Mouse (Mus musculus) heart, embryonic 10.5 days (tissue): ENCODE data around the gene Gm42906. TPM values are rescaled to one million over a fixed set of nuclear protein-coding genes. Genes with fewer than 3 reads are reported as not detected.

Experiments used
- DNase-seq: peaks from one replicate; pipeline ENCODE4 v3.0.0-alpha.2; 2017; ENCODE audit warnings: low spot score
- H3K27ac ChIP-seq: fragments of 300-500 bp; sonication (generic); 2 replicates; pipeline ENCODE4 v1.5.1; 2016; ENCODE audit warnings: mild to moderate bottlenecking
- H3K27me3 ChIP-seq: fragments of 300-500 bp; sonication (generic); 2 replicates; pipeline ENCODE4 v1.6.1; 2016; ENCODE audit warnings: mild to moderate bottlenecking; ENCODE audit not compliant: poor library complexity, insufficient read depth, severe bottlenecking
- H3K36me3 ChIP-seq: fragments of 300-500 bp; sonication (generic); 2 replicates; pipeline ENCODE4 v1.6.1; 2016; ENCODE audit warnings: mild to moderate bottlenecking, moderate library complexity
- H3K4me1 ChIP-seq: fragments of 300-500 bp; sonication (generic); 2 replicates; pipeline ENCODE4 v1.6.1; 2016; ENCODE audit warnings: mild to moderate bottlenecking
- H3K4me3 ChIP-seq: fragments of 300-500 bp; sonication (generic); 2 replicates; pipeline ENCODE4 v1.5.1; 2016; ENCODE audit warnings: mild to moderate bottlenecking, moderate library complexity
- H3K9me3 ChIP-seq: fragments of 300-500 bp; sonication (generic); 2 replicates; pipeline ENCODE4 v1.6.1; 2016; ENCODE audit warnings: mild to moderate bottlenecking, moderate library complexity
- WGBS: fragments of 180-500 bp; shearing (Covaris S2); methylation state at CpG from one replicate; pipeline ENCODE4 v1.1.7; 2016; 5-methylcytosine and 5-hydroxymethylcytosine counted together
- polyA plus RNA-seq: library from polyadenylated mRNA; unstranded; fragments of >200 nt; fragmentation: Nextera tagmentation; extraction: Ambion mirVana; gene quantifications from 2 replicates; pipeline ENCODE4 v1.2.1, GENCODE M21; 2016

Gm42906 gene
- polyA plus RNA-seq, 1 experiment from 2014 or later: not detected

- H3K36me3 ChIP-seq: no peaks in the 10 kb centered on the region
- WGBS: 69% methylated on average over 6 of the region's 6 CpGs
- no peaks in the 10 kb centered on the region for H3K27me3 ChIP-seq
These were observed 338.8 kb downstream of the Gm42906 start for GRCm38 (mm10) chr5:151089201-151089600.

DNA sequence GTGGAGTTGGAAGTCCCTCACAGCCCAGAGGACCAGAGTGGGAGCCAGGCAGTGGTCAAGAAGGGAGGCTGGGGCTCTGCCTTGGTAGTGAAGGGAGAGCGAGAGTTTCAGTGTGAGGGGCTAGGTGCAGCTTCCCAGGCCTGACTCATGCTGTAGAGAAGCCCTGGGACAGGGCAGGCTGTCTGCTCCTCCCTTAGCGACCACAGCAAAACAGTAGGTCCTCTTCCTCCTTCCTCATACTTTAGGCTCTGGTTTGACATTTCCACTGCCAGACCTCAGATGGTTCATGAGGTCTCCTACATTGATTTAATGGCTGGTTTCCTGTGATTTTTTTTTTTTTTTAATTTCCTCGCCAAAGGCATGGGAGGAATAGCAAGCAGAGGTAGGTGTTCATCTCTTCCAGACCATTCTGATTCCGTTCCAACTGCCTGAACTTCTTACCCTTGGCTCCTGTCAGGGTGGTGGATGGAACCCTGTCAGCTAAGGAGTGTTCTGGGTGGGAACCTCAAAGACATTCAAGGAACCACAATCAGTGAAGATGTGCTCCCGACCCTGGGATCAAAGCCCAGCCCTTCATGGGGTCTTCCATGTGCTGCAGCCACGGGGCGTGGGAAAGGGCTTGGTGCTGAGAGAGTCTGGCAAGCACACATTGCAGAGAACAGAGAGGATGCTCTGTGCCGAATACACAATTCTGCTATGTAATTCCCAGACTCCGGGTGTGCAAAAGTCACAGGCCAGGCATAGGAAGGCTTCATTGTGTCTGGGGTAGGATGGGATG, 341.3 kb downstream of the Gm42906 start:
- peaks cover 14% of the 10 kb centered on the region for H3K4me1 ChIP-seq
- no peak overlapping the region for H3K4me3 ChIP-seq
- H3K27me3 ChIP-seq: no peaks in the 10 kb centered on the region
- 63% methylated on average over 9 of the region's 9 CpGs for WGBS
- H3K27ac ChIP-seq: no peak overlapping the region
- no peak for DNase-seq
- H3K36me3 ChIP-seq: no peaks in the 10 kb centered on the region
- no peaks in the 10 kb centered on the region for H3K9me3 ChIP-seq

More at GRCm38 (mm10) chr5:151089201-151089600, 338.8 kb downstream of the Gm42906 start:
- H3K9me3 ChIP-seq: no peaks in the 10 kb centered on the region
- H3K27ac ChIP-seq: no peak overlapping the region
- no peak for DNase-seq
- peaks cover 14% of the 10 kb centered on the region for H3K4me1 ChIP-seq
- no peak overlapping the region for H3K4me3 ChIP-seq

- 80% methylated on average over 8 of the region's 8 CpGs for WGBS
- no peak for DNase-seq
- H3K4me1 ChIP-seq: peaks cover 14% of the 10 kb centered on the region
- no peak overlapping the region for H3K27ac ChIP-seq
- H3K27me3 ChIP-seq: no peaks in the 10 kb centered on the region
- no peaks in the 10 kb centered on the region for H3K9me3 ChIP-seq
- no peaks in the 10 kb centered on the region for H3K36me3 ChIP-seq
- H3K4me3 ChIP-seq: no peak overlapping the region
These were observed 342.2 kb downstream of the Gm42906 start for GRCm38 (mm10) chr5:151085749-151086148.

DNA sequence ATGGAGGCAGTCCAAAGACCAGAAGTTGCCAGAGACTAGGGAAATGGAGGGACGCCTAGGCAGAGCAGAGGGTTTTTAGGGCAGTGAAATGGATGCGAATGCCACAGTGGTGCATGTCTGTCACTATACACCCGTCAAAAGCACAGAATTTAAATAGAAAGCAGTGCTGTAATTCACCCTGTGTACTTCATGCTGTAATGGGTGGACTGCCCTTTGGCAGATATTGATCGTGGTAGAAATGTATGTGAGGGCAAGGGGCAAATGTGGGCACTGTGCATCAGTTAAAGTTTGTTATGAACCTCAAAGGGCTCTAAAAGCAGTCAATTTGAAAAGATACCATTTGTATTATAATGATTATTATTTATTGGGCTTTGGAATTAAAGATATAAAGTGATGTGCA, 347.7 kb downstream of the Gm42906 start:
- no peaks in the 10 kb centered on the region for H3K9me3 ChIP-seq
- H3K4me3 ChIP-seq: no peak overlapping the region
- no peak overlapping the region for H3K27ac ChIP-seq
- no peaks in the 10 kb centered on the region; the same call in 1 of the 2 replicates for H3K36me3 ChIP-seq
- H3K4me1 ChIP-seq: no peaks in the 10 kb centered on the region
- H3K27me3 ChIP-seq: no peaks in the 10 kb centered on the region
- no peak for DNase-seq
- WGBS: 91% methylated on average over 4 of the region's 4 CpGs

- no peaks in the 10 kb centered on the region for H3K9me3 ChIP-seq
- H3K4me1 ChIP-seq: no peaks in the 10 kb centered on the region
- 95% methylated on average over 2 of the region's 2 CpGs for WGBS
- no peak overlapping the region for H3K27ac ChIP-seq
- no peaks in the 10 kb centered on the region for H3K27me3 ChIP-seq
- H3K36me3 ChIP-seq: no peaks in the 10 kb centered on the region; the same call in 1 of the 2 replicates
- no peak for DNase-seq
- no peak overlapping the region for H3K4me3 ChIP-seq
These were observed 350.0 kb downstream of the Gm42906 start for GRCm38 (mm10) chr5:151077953-151078352.

DNA sequence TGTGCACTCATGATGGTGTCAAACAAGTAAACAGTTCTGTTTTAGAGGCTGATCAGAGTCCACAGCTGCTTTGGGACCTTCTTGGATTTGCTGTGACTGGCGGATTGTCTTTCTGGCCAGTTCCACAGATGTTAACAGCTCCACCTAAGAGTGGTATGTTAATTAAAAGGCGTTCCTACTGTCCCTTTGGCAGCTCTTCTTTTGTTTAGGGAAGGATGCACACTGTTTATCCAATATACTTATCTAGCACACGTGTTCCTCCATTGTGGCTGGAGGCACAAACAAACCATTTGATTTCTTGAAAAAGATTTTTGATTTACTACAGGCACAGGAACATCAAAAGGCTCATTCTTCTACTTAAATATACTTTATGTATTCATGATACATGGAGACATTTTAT, 351.0 kb downstream of the Gm42906 start:
- H3K4me1 ChIP-seq: no peaks in the 10 kb centered on the region
- no peak for DNase-seq
- H3K4me3 ChIP-seq: no peak overlapping the region
- H3K9me3 ChIP-seq: no peaks in the 10 kb centered on the region
- H3K36me3 ChIP-seq: no peaks in the 10 kb centered on the region; the same call in 1 of the 2 replicates
- H3K27ac ChIP-seq: no peak overlapping the region
- no peaks in the 10 kb centered on the region for H3K27me3 ChIP-seq
- WGBS: 53% methylated on average over 3 of the region's 3 CpGs

DNA sequence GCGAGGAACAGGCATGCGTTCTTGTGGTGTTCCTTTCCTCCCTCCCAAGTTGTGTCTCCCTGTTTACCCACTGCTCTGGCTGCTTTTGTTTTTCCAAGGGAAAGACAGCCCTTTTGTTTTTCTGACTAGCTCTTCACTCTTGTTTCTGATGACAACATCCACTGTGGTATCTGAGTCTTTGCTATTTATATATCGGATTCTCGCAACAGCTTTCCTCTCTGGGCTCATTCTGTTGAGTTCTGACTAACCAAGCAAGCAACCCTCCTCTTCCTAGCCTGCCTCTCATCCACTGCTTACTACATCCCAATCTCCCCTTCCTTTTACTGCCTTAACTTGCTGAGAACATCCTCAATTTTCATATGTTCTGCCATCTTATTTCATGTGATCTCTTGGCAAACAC, 353.7 kb downstream of the Gm42906 start:
- WGBS: 58% methylated on average over 4 of the region's 4 CpGs
- Histone ChIP-seq H3K36me3 (no peaks in the 10 kb centered on the region; the same call in 1 of the 2 replicates), H3K4me1 (peaks cover 18% of the 10 kb centered on the region; the same call in 1 of the 2 replicates), H3K27me3 (no peaks in the 10 kb centered on the region), H3K9me3 (no peaks in the 10 kb centered on the region), H3K4me3 (no peak overlapping the region), H3K27ac (no peak overlapping the region)
- no peak for DNase-seq

- DNase-seq: no peak
- H3K4me1 ChIP-seq: peaks cover 18% of the 10 kb centered on the region; the same call in 1 of the 2 replicates
- H3K9me3 ChIP-seq: no peaks in the 10 kb centered on the region
- H3K27me3 ChIP-seq: no peaks in the 10 kb centered on the region
- H3K27ac ChIP-seq: no peak overlapping the region
- no peak overlapping the region for H3K4me3 ChIP-seq
- WGBS: 57% methylated on average over 6 of the region's 6 CpGs
- H3K36me3 ChIP-seq: no peaks in the 10 kb centered on the region; the same call in 1 of the 2 replicates
These were observed 356.5 kb downstream of the Gm42906 start for GRCm38 (mm10) chr5:151071430-151071829.

GRCm38 (mm10) chr5:151070896-151071295, 357.1 kb downstream of the Gm42906 start:
- H3K36me3 ChIP-seq: no peaks in the 10 kb centered on the region; the same call in 1 of the 2 replicates
- H3K27me3 ChIP-seq: no peaks in the 10 kb centered on the region
- no peak overlapping the region for H3K4me3 ChIP-seq
- no peaks in the 10 kb centered on the region for H3K9me3 ChIP-seq
- DNase-seq: no peak
- H3K4me1 ChIP-seq: peaks cover 18% of the 10 kb centered on the region; the same call in 1 of the 2 replicates
- H3K27ac ChIP-seq: peak overlapping the region; percentile 36; the same call in 1 of the 2 replicates
- WGBS: 73% methylated on average over 6 of the region's 6 CpGs

DNA sequence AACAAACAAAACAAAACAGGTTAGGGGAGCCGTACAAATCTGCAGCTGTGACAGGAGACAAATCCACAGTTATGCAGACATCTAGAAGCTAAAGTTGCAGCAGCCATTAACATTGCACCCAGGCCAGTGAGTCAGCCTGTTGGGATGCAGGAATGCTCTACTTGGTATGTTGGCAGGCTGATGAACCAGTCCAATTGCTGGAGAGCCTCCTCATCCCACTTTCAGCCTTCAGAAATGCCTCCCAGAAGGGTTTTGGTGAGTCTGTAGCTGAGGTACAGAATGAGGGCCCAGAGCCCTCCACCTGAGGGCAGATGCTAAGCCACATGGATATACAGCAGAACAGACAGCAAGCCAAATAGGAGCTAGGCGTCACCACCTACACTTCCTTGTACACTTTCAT, 358.4 kb downstream of the Gm42906 start:
- 79% methylated on average over 2 of the region's 2 CpGs for WGBS
- H3K4me1 ChIP-seq: peaks cover 23% of the 10 kb centered on the region

GRCm38 (mm10) chr5:151066016-151066415, 361.9 kb downstream of the Gm42906 start:
- DNase-seq: no peak
- H3K4me1 ChIP-seq: peaks cover 20% of the 10 kb centered on the region
- H3K36me3 ChIP-seq: peaks cover 20% of the 10 kb centered on the region
- no peaks in the 10 kb centered on the region for H3K9me3 ChIP-seq
- no peaks in the 10 kb centered on the region for H3K27me3 ChIP-seq
- WGBS: 88% methylated on average over 5 of the region's 5 CpGs
- H3K4me3 ChIP-seq: no peak overlapping the region
- no peak overlapping the region for H3K27ac ChIP-seq

More for the DNA sequence above, 358.4 kb downstream of the Gm42906 start:
- Histone ChIP-seq H3K9me3 (no peaks in the 10 kb centered on the region), H3K27ac (no peak overlapping the region; the same call in 1 of the 2 replicates), H3K27me3 (no peaks in the 10 kb centered on the region), H3K4me3 (no peak overlapping the region), H3K36me3 (no peaks in the 10 kb centered on the region)
- no peak for DNase-seq

GRCm38 (mm10) chr5:151065228-151065627, 362.7 kb downstream of the Gm42906 start:
- Histone ChIP-seq H3K4me3 (no peak overlapping the region), H3K9me3 (no peaks in the 10 kb centered on the region), H3K4me1 (peaks cover 21% of the 10 kb centered on the region), H3K27ac (peak overlapping the region; percentile 64; the same call in 1 of the 2 replicates), H3K27me3 (no peaks in the 10 kb centered on the region), H3K36me3 (peaks cover 20% of the 10 kb centered on the region)
- 39% methylated on average over 1 of the region's 1 CpGs for WGBS
- DNase-seq: no peak

GRCm38 (mm10) chr5:151061942-151062341, 366.0 kb downstream of the Gm42906 start:
- 90% methylated on average over 2 of the region's 2 CpGs for WGBS
- Histone ChIP-seq H3K27me3 (no peaks in the 10 kb centered on the region), H3K36me3 (peaks cover 20% of the 10 kb centered on the region), H3K4me1 (peaks cover 18% of the 10 kb centered on the region), H3K27ac (no peak overlapping the region), H3K9me3 (no peaks in the 10 kb centered on the region), H3K4me3 (no peak overlapping the region)
- no peak for DNase-seq
